Mouse (Mus musculus): ENCODE measurements around the gene Mpg.

Mpg gene

DNA sequence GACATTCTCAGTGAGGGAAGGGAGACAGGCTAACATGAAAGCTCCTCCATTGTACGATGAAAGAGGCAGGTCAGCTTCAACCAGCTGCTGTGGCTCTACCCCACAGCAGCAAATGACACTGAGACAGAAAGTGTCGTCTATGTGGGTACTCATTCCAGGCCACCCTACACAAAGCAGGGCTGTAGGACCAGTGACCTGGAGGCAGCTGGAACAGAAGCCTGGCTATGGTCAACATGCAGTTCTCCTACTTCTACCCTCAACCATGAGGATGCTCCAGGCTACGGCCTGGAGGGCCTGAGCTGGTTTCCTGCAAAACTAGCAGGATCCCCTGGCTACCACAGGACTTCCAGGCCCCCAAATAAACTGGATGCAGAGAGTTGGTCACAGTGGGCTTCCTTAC lies 30.3 kb downstream of the Mpg start:
- no peak for DNase-seq (ENCODE audit: extremely low spot score, low spot score)

DNA sequence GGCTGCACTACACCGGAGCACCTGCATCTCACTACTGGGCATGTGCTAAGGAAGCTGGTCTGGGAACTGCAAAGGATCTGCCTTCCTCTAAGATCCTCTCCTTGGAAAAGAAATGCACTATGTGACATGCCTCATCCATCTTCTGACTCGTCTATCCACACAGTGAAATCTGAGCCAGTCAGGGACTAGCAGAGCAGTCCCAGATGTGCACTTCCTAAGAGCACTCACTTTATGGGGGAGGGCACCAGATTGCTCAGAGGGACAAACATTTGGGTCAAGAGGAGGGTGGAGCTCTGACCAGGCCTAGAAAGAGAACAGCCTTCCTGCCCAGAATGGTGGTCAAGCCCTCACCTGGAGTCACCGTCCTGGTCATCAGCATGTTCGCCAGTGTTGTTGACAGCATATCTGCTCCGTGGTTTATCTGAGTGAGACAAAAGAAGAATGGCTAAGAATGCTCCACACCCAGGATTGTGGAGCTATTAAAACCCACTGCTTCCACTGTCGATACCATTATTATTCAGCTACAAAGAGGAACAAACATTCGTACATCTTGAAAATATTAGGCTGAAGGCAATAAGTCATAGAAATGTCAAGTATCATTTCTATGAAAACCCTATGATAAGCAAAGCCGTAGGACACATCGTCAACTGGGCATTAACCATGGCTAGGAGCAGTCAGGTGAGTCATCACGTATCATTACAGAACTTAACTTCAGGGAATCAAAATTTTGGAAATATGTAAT lies 36.5 kb downstream of the Mpg start:
- DNase-seq (ENCODE audit: extremely low spot score, low spot score) = peak; percentile 30

DNA sequence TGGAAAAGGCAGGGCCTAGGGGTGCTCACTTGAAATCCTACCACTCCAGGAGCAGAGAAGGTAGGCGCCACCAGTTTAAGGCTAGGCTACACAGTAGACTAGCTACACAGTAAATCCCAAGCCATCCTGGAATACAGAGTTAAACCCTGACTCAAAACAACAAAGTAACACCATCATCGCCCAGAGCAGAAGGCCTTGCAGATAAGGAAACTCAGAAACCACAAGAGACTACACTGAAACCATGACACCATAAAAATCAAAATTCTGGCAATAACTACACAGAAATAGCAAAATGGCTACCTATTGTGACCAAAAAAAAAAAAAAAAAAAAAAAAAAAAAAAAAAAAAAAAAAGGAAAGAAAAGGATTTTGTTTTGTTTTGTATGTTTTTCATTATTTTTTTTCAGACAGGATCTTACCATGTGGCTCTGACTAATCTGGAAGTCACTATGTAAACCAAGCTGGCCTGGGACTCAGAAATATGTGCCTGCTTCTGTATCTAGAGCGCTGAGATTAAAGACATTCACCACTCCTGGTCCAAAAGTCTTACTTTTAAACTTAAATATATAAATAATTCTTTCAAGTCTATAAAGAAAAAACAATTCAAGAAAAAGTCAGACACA lies 38.9 kb downstream of the Mpg start:
- no peak for DNase-seq (ENCODE audit: extremely low spot score, low spot score)

DNA sequence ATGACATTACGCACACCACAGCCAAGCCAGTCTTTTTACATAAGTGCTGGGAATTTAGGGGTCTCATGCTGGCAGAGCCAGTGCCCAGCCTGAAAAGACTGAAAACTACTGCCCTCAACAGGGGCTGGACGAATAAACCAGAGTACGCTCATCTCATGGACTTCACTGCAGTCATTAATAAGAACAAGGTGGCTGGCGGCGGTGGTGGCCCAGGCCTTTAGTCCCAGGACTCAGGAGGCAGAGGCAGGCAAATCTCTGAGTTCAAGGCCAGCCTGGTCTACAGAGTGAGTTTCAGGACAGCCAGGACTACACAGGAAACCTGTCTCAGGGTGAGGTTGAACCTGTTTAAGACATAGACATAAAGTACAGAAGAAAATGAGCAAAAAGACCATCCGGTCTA lies 39.9 kb downstream of the Mpg start:
- no peak for DNase-seq (ENCODE audit: extremely low spot score, low spot score)

DNA sequence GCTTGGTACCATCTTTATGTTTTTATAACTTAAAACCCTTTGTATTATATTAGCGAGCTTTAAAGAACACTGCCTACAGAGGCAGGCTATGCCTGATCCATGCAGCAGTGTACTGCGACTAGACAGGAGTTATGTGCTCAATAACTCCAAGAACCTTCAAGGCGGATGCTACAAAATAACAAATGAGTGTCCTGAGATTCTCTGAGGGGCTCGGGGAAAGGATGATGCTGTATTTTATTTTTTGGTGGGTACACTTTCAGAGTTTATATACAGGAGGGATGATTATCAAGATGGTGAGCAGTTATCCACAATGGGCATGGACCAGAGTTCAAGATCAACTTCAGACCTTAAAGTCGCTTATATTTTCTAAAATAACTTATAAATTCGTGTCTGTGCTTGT lies 40.5 kb downstream of the Mpg start:
- DNase-seq (ENCODE audit: extremely low spot score, low spot score) = no peak

DNA sequence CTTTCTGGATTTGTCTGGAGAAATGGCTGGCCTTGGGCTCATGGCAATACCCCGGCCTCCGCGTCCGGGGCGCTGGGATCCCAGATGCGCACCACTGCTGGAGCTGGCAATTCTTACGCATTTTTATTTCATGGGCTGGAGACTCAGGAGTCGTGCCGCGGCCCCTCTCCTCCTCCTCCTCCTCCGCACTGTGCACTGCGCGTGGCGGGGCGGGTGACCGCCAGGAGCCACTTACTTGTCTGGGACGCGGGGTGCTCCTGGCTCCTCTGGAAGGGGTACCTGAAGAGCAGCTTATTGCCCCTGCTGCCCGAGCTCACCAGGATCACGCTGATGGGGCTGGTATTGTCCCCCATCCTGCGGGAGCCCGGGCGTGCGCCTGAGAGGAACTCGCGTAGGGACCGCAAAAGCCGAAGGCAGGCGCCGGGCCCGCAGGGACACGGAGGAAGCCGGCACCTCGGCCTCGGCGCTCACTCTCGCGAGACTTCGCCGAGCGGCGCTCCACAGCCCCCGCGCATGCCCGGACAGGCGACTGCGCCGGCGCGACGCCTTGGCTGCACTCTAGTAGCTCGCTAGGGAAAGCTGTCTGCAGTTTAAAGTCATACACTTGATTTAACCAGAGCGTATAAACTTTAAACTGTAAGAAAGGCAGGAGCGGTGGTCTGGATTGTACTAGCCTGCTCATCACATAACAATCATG lies 41.0 kb downstream of the Mpg start, which contains the start of gene Nprl3:
Nprl3 (minus strand) TSS at position 520 of the 697 bp plus-strand sequence.
- DNase-seq (ENCODE audit: extremely low spot score, low spot score) = peak; percentile 96

DNA sequence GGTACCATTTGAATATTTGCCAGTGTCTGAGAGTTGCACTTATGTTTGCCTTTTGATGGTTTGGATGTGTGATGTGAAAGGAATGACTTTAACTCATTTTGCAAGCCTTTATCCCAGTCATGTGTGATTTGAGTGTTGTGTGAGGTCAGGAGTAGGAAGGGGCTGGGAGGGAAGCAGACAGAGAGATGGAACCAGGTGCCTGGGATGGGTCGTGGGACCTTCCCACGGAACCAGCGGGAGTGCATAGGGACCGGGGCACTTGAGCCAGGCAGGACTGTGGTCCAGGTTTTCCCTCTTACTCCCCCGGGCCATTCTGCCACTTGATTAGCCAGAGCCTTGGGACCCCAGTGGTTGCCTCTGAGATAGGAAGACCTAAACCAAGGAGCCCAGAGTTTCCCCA lies 41.7 kb downstream of the Mpg start:
- DNase-seq (ENCODE audit: extremely low spot score, low spot score) = no peak

DNA sequence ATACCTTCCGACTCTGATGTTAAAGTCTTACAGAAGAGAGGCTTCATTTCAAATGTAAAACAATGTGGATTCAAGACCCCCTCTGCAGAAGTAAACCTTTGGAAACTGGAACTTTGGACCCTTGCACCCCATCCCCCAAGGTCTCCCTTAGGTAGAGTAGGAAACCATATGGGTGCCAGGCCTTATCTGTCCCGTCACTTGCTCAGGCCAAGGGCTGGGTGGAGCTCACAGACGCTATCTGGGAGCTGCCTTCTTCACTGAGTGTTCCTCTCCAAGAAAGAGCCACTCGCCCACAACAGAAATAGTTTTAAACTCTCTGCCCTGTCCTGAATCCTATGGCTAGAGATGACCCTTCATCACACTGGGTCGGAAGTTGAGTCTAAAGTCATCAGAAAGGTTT lies 42.6 kb downstream of the Mpg start:
- no peak for DNase-seq (ENCODE audit: extremely low spot score, low spot score)

DNA sequence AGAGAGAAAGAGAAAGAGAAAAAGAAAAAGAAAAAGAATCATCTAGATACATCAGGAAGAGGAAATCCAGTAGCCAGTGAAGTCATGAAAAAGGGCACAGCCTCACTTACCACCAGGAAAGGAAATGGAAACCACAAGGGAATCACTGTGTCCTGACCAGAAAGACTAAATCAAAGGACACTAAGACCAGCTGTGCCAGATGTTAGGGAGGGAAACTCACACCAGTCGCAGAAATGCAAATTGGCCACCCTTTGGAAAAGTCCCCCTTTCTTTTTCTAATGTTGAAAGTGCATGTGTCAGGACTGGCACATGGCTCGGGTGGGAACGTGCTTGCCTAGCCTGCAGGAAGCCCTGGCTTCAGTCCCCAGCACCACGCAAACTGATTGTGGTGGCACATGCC lies 44.9 kb downstream of the Mpg start:
- no peak for DNase-seq (ENCODE audit: extremely low spot score, low spot score)

DNA sequence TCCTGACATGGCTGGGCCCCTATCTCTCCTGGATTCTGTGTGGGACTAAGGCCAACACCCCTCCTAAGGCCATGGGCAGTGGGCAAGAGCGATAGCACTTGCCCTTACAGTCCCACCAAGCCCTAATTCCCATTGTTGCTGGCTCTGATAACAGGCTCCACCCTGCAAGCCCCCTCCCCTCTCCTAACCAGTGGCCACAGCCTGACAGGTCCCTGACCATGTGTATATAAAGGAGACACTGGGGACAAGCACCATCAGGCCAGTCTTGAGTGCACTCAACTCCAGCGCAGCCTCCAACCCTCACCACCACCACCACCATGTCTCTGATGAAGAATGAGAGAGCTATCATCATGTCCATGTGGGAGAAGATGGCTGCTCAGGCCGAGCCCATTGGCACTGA lies 50.0 kb downstream of the Mpg start, which contains the start of gene Hba-x:
Hba-x (plus strand) TSS at position 54 of the 400 bp plus-strand sequence.
- no peak for DNase-seq (ENCODE audit: extremely low spot score, low spot score)

DNA sequence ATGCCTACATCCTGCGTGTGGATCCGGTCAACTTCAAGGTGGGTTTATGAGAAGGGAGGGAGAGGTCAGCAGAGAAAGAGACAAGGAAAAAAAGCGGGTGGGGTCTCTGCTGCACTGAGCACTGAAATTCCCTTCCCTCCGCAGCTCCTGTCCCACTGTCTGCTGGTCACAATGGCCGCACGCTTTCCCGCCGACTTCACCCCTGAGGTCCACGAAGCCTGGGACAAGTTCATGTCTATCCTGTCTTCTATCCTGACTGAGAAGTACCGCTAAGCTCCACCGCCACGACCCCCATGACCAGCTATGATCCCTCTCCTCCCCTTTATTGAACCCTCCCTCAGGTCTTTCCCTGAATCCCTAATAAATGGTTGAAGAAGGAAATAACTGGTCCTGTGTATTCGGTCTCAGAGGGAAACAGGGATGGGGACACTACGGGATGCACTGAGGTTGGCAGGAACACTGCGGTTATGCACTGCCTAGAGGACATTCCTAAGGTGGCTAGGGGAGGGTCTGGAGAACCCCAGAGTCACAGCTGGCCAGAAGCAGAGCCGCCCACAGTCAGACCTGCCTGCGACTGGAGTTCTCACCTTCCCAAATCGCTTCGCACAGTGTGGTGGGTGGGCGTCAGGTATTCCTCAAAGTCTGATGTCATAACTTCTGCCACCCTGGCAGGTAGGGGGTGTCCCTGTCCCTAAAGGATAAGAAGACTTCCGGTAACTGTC lies 51.6 kb downstream of the Mpg start:
- DNase-seq (ENCODE audit: extremely low spot score, low spot score) = no peak

DNA sequence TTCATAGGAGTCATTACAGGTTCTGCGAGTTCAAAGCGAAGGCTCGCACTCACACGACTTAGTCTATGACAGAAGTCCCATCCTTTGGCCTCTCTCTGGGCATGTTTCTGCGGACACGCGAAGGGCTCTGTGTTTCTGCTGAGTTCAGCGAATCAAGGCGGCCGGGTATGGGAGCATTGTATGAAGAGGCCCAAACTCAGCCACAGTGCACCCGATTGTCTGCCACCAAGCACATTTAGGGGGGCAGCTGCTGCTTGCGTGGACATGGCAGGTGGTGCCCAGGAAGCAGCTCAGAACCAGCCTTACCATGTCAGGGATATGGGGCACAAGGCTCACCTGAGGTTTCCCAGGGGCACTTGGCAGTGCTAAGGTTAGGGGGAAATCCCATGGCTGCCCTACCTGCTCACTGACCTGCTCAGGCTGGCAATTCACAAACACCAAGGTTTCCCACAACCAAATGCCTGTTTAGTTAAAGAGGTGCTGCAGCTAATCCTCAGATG lies 52.2 kb downstream of the Mpg start:
- no peak for DNase-seq (ENCODE audit: extremely low spot score, low spot score)

DNA sequence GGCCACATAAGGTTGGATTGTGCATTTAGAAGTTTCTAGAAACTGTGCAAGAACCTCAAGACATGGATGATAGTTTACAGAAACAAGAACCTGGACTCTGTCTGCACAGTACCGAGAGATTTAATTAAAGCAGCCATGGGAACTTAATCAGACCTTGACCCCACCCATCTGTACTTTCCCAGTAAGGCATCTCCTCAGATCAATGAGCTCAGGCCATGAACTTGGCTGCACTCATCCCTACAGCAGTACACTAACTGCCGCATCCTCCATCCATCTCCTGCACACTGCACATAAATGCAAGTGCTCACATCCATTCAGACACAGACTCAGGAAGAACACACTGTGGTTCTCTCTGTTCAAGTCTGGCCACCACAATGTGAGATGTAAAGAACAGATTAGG lies 54.3 kb downstream of the Mpg start:
- DNase-seq (ENCODE audit: extremely low spot score, low spot score) = no peak

DNA sequence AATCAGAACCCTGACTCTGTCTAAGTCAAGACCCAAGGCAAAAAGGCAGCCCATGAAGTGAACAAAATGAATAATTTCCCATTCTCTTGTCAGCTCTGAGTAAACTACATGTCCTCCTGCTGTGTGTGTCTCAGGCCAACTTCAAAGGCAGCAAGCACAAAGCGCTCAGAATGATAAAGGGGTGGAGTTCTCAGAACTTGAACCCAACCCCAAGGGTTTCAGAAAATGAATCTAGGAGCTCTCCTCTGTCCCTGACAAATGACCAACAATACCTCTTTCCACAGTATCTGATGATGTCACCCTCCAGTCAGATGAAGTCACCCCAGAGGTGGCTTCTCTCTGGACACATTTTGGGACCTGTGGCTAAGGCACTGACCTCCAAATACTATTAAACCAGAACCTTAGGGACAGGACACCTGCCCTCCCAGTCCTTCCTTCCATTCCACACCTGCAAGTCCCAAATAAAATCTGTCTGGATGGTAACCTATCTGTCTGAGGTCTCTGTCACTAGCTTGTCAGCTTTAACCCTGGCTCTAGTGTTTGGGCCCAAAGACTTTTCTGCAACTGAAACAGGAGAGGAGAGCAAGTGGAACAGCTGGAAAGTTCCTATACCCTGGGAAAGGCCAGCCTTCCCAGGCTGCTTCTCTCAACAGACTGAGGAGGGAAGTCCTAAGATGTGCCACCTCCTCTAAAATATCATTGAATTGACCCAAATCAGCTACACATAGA lies 55.3 kb downstream of the Mpg start:
- no peak for DNase-seq (ENCODE audit: extremely low spot score, low spot score)
